Mouse (Mus musculus) embryonic stem cell, embryonic (primary cell): ENCODE data around the gene Mrpl32.

Experiments used
- CTCF ChIA-PET, 4 experiments: fragments of 300-600 bp in 2 of 4; fragments of 350-600 bp in 2 of 4; sonication (Branson Sonifier 250); formaldehyde crosslinking; loops; one replicate each; lab custom pipeline; 2022; ENCODE audit warnings: inconsistent platforms in 2 of 4; lab: Charles Lee
- POLR2A ChIA-PET, 4 experiments: fragments of 300-600 bp in 2 of 4; fragments of 350-600 bp in 2 of 4; sonication (Branson Sonifier 250); formaldehyde crosslinking; loops; one replicate each; lab custom pipeline; 2022; ENCODE audit warnings: antibody characterized with exemption in 4 of 4, inconsistent platforms in 1 of 4; lab: Charles Lee

Mrpl32 gene

DNA sequence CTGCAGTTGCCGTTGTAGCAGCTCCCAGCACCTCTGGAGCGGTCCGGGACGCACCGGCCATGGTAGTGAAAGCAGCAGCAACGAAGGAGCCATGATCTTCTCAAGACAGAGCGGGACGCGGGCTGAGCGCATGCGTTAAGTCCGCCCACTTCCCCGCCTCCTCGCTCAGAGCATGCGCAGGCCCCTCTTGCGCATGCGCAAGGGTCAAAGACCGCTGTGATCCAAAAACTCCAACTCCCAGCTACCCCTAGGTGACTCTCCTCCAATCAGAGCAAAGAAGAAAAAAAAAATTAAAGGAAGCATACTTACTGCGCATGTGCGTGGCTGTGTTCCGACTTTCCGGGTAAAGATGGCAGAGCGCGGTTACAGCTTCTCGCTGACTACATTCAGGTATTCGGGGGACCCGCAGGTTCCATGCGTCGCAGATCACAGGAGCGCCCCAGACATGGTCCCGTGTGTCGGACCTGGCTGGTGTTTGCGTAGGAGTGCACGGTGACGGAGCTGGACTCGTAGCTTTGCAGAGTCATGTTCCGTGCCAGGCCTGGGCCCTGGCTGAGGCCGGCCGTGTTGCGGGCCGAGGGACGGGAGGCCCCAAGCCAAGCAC lies at the start of gene Mrpl32, which contains the start of gene Psma2:
TSS of gene Mrpl32 (minus strand) at position 240 of the 604 bp plus-strand sequence.
TSS of gene Psma2 (plus strand) at position 315 of the 604 bp plus-strand sequence.
- ChIA-PET POLR2A (interaction anchor here (0.6 to 11.2 kb wide), 50 partner anchors 8 to 1023 kb away, joined by 3 to 152 read pairs (median 3); partner anchors contain the start of genes AW209491 (in 4 of the 4), B3galnt2 (in 1 of the 4), Ggps1 (in 1 of the 4) and Lyst (in 1 of the 4)), CTCF (interaction anchor here in 2 of 4 experiments (0.7 to 1.0 kb wide), 2 partner anchors 17 to 325 kb away, joined by 3 to 5 read pairs; partner anchors contain the start of gene AW209491 (in 1 of the 2))

DNA sequence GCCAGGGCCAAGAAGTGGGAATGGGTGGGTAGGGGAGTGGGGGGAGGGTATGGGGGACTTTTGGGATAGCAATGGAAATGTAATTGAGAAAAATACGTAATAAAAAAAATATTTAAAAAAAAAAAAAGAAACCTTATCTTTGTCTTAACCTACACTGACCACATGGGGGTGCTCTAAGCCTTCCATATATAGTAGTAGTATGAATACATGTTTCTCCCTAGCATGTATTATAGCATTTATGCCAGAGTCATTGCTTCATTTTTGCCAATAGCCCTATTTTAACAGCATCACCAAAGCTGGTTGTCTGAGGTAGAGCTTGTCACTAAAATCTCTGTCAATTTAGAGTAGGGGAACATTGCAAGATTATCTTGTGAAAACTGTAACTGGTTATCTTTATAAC lies 36.3 kb upstream of the Mrpl32 start:
- CTCF ChIA-PET, result no interaction called here
- POLR2A ChIA-PET, result no interaction called here

DNA sequence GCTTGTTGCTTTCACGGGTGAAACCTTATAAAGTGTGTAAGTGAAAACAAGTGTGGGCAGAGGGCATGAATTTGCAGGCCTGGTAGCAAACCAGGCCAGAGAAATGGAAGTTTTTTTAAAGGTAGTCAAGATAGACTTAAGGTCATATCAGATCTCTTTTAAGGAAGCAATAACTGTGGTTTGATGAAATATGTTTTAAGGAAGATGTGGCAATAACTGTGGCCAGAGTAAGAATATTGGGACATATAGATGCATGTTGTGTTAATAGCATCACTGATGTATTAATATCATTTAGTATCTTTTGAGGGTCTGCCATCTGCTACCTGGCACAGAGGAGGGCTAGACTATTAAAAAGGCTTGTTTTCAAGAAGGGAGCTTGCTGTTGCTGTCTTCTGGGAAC lies 27.0 kb upstream of the Mrpl32 start:
- ChIA-PET CTCF (no interaction called here), POLR2A (no interaction called here)

DNA sequence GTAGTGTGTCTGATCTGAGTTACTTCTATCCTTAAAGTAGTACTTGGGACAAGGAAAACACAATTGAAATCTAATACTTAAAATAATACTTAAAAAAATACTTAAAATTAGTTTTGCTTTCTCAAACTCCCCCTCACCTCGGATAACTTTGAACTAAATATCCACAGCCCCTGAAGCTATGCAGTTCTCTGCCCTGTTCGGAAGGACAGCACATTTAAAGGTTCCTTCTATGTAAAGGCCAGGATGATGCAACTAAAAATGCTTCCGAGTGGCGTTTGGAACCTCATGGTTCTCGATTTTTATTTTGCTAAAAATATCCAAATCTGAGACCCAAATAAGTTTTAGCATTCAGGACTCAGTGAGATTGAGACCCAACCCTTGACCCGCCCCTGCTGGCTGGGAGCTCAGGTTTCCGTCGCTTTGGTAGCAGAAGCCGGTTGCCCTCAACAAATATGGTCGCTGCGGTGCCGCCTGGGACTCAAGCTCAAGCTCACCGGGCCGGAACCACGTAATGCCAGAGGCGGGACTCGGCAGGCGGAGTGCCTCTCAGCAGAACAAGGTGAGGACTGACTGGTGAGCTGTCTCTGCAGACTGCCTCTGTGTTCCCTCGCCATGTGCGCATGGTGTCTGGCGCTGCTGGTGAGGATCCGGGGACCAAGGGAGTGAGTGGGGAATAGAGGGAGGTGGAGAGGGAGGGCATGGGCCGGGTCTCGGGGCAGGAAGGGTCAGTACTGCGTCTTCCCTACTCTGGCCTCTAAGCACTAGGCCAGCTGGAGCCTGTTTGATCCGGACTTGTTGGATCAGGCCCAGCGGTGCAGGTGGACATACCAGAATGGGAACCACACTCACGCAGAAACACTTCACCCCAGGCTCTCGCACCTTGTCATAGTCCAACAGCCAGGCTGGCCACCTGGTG lies 17.0 kb upstream of the Mrpl32 start, which contains the start of gene AW209491:
TSS of gene AW209491 (plus strand) at position 429 of the 916 bp plus-strand sequence.
- POLR2A ChIA-PET, result interaction anchor here (0.6 to 5.7 kb wide), 24 partner anchors 9 to 1040 kb away, joined by 3 to 152 read pairs (median 4); partner anchors contain the start of genes Mrpl32 (in 4 of the 4), Psma2 (in 4 of the 4), Ggps1 (in 1 of the 4) and Lyst (in 1 of the 4)
- CTCF ChIA-PET, result interaction anchor here in 3 of 4 experiments (0.9 to 1.5 kb wide), 3 partner anchors 11 to 17 kb away, joined by 3 to 5 read pairs (median 4); partner anchors contain the start of genes Mrpl32 (in 1 of the 3) and Psma2 (in 1 of the 3)

DNA sequence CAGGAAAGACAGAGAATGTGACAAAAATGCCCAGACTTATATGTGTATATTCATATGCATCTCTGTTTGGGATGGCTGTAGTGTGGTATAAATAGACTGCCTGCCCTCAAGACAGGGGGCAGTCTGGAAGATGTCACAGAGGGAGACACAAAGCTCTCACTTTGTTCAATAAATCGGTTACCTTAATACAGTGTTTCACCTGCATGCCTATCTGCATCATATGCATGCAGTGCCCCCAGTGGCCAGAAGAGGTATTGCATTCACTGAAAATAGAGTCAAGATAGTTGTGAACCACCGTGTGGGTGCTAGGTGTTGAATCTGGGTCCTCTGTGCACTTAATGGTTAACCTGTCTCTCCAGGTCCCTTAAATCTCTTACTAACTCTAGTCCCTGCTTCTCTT lies 5.8 kb upstream of the Mrpl32 start:
- POLR2A ChIA-PET, result interaction anchor here in 3 of 4 experiments (0.9 to 11.2 kb wide), 4 partner anchors 9 to 12 kb away, joined by 3 to 152 read pairs (median 6); partner anchors contain the start of gene AW209491 (in 3 of the 3)
- CTCF ChIA-PET, result interaction anchor here (0.6 to 2.8 kb wide), 8 partner anchors 9 to 1170 kb away, joined by 3 to 8 read pairs (median 3); partner anchors contain the start of gene AW209491 (in 3 of the 4)

DNA sequence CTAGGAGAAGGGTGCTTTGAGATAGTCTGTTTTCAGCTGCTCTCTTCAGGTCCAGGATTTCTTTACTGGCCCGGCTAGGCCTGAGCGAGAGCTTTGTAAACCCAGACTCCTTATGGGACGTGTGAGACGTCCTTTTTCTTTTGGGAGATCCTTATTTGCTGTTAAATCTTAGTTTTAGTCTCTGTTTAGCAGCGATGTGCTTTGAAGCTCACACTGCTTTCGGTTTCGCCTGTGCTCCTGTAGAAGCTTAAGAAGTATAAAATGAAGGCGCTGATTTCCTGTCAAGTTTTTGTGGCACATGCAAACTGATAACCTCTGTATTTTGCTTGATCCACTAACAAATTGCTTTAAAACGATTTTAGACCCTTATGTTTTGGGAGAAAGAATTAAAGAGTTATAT lies 588 bp upstream of the Mrpl32 start:
- POLR2A ChIA-PET, result interaction anchor here (0.7 to 11.2 kb wide), 42 partner anchors 8 to 1023 kb away, joined by 3 to 152 read pairs (median 4); partner anchors contain the start of genes AW209491 (in 4 of the 4), B3galnt2 (in 1 of the 4), Ggps1 (in 1 of the 4) and Lyst (in 1 of the 4)

DNA sequence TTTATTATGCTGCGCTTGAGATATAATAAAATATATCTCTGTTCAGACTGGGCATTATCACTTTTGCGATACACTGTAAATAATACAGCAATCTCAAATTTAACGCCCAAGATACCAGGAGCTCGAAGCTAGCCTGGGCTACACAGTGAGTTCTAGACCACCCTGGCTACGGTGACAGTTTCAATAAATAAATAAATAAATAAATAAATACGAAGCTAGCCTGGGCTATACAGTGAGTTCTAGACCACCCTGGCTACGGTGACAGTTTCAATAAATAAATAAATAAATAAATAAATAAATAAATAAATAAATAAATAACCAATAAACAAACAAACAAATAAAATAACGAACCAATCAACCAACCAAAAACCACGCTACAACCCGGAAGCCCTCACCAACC lies 502 bp downstream of the Mrpl32 start:
- ChIA-PET POLR2A (interaction anchor here (0.6 to 11.2 kb wide), 38 partner anchors 8 to 1022 kb away, joined by 3 to 152 read pairs (median 4); partner anchors contain the start of genes AW209491 (in 4 of the 4), B3galnt2 (in 1 of the 4), Ggps1 (in 1 of the 4) and Lyst (in 1 of the 4)), CTCF (interaction anchor here in 2 of 4 experiments (0.7 to 1.0 kb wide), 2 partner anchors 18 to 324 kb away, joined by 3 to 5 read pairs; partner anchors contain the start of gene AW209491 (in 1 of the 2))

More for the DNA sequence above, 588 bp upstream of the Mrpl32 start:
- CTCF ChIA-PET, result interaction anchor here in 1 of 4 experiments (1.0 kb wide), 1 partner anchor 17 kb away, joined by 5 read pairs; the partner anchor contains the start of gene AW209491

DNA sequence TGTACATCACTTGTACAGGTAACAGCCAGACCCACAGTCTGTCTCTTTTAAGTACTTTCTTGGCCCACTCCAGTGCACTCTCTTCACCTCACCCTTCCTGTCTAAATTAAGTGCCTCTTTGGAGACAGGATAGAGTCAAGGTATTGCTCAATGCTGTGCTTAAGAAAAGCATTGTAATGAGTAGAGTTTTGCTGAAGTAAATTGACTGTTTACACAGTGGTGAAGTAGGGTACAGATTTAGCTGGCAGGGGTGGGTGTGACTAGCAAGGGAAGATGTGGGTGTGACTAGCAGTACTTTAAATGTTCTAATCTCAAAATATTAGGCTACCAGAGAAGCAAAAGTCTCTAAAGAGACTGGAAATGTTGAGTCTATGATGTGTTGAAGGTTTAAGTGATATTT lies 5.3 kb downstream of the Mrpl32 start:
- ChIA-PET POLR2A (interaction anchor here in 2 of 4 experiments (0.7 to 1.0 kb wide), 2 partner anchors 20 to 578 kb away, joined by 3 to 4 read pairs; no protein-coding TSS in a partner anchor), CTCF (no interaction called here)

DNA sequence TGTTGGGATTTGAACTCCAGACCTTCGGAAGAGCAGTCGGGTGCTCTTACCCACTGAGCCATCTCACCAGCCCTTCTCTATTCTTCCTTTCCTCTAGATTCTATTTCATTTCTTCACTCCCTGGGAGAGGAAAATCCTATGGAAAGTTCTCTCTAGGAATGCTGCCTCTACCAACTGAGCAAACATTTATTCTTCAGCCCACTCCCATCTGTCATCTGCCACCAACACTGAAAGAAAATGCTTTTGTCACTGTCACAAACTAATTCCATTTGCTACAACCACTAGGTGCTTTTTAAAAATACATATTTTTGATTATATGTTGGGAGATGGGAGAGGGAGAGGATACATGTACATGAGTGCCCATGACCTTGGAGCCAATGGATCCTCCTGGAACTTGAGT lies 10.2 kb downstream of the Mrpl32 start:
- ChIA-PET CTCF (no interaction called here), POLR2A (interaction anchor here in 1 of 4 experiments (3.0 kb wide), 1 partner anchor 10 kb away, joined by 14 read pairs; the partner anchor contains the start of genes Mrpl32 and Psma2)

DNA sequence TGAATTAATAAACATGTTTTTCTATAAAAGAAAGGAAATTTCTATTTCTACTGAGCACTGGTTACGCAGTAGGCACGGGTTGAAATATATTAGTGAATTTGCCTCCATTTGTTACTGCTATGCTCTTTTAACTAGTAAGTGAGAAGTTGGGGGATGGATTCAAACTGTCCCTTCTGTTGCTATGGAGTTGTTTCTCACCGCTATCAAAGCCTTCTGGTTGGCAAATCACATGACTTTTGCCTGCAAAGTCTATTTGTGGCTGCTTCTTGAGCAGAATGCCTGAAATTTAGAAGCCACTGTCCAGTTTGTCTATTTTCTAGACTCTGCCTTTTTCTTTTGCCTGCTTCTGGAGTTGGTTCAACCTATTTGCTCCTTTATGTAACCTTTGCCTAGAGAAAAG lies 32.6 kb downstream of the Mrpl32 start:
- ChIA-PET CTCF (no interaction called here), POLR2A (no interaction called here)

DNA sequence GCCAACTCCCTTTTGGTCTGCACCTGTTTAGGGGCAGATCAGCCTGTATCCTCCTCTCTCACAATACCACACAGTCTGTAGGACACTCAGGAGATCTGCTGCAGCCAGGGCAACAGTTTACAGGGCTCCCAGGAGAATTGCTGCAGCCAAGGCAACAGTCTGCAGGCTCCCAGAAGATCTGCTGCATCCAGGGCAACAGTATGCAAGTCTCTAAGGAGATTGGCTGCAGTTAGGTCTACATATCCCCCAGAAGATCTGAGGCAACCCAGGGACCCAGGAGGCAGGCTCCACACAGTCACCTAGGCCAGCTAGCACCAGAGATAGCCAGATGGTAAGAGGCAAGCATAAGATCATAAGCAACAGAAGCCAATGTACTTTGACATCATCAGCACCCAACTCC lies 38.8 kb downstream of the Mrpl32 start:
- CTCF ChIA-PET, result no interaction called here

DNA sequence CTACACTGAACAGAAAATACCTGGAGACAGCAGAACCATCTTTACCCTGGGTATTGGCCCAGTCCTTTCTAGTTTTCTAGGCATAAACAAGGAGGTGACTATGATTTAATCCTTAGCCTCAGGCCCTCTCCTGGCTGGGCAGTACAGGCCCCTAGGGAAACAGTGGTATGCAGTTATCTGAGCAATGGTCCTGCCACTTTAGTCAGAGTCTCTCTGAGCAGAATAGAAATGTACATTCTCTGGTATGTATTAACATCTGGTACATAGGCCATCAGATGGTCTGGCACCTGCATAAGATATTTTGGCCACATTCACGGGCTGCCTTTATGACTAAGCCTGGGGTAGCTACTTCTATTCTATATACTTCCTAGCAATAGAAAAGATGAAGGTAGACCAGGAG lies 51.6 kb downstream of the Mrpl32 start:
- CTCF ChIA-PET, result no interaction called here
- POLR2A ChIA-PET, result no interaction called here

More for the DNA sequence above, 38.8 kb downstream of the Mrpl32 start:
- POLR2A ChIA-PET, result interaction anchor here in 1 of 4 experiments (1.0 kb wide), 1 partner anchor 39 kb away, joined by 3 read pairs; the partner anchor contains the start of genes Mrpl32 and Psma2
